Mouse (Mus musculus): ENCODE data around the gene Dusp19. TPM values are rescaled to one million over a fixed set of nuclear protein-coding genes. Genes with fewer than 3 reads are reported as not detected.

Gene Dusp19
- polyA plus RNA-seq, 1 experiment from 2014 or later: 15.6 TPM

DNA sequence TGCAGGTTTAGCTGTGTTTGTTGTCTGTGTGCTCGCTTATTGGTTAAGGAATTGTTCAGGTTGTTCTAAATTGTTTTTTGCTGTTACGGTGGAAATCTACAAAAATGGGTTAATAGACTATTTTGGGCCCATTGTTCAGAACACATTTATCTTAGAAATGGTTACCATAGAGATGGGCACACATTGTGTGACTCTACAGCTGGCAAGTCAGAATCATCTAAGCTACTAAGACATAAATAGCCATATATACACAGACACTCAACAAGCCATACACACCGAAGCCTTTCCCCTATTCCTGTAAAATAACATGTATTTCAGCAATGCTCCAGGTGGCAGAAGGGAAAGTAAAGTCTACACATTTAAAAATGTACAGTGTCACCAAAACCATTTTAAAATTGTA lies 17.0 kb upstream of the Dusp19 start:
- Histone ChIP-seq H3K9ac (replicated peaks) (no peak overlapping the region), H3K4me3 (replicated peaks) (no peak overlapping the region), H3K9me3 (no peaks in the 10 kb centered on the region), H3K27me3 (no peaks in the 10 kb centered on the region), H3K4me1 (replicated peaks) (no peaks in the 10 kb centered on the region), H3K36me3 (no peaks in the 10 kb centered on the region), H3K27ac (no peak overlapping the region), H3K4me2 (no peak overlapping the region)
- no peak for ATAC-seq (ENCODE audit: insufficient number of reproducible peaks, insufficient read depth, low FRiP score, low TSS enrichment, low read depth)
- 89% methylated on average over 3 of the region's 3 CpGs for WGBS

DNA sequence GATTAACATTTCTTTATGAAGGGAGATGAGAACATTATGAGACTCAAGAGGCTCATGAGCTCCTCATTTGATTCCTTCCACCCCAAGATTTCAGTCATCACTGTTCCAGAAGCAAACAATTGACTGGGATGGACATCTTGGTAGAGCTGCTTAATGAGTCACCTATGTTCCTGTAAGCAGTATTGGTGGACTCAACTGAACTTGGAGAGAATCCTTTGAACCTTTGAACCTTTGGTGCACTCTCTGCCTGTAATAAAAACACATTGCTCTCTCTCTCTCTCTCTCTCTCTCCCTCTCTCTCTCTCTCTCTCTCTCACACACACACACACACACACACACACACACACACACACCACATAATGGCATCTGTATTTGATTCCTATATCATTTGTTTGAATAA lies 16.2 kb upstream of the Dusp19 start:
- Histone ChIP-seq H3K36me3 (no peaks in the 10 kb centered on the region), H3K9me3 (no peaks in the 10 kb centered on the region), H3K4me1 (replicated peaks) (no peaks in the 10 kb centered on the region), H3K9ac (replicated peaks) (no peak overlapping the region), H3K27ac (no peak overlapping the region), H3K4me3 (replicated peaks) (no peak overlapping the region), H3K4me2 (no peak overlapping the region), H3K27me3 (no peaks in the 10 kb centered on the region)
- no peak for ATAC-seq (ENCODE audit: insufficient number of reproducible peaks, insufficient read depth, low FRiP score, low TSS enrichment, low read depth)

DNA sequence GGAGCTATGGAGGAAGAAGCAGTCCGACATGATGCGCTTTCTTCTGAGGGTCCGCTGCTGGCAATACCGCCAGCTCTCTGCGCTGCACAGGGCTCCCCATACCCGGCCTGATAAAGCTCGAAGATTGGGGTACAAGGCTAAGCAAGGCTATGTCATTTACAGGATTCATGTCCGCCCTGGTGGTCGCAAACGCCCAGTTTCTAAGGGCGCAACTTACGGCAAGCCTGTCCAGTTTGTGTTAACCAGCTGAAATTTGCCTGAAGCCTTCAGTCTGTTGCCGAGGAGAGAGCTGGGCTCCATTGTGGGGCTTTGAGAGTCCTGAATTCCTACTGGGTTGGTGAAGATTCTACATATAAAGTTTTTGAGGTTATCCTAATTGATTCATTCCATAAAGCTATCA lies 14.1 kb upstream of the Dusp19 start:
- no peak for ATAC-seq (ENCODE audit: insufficient number of reproducible peaks, insufficient read depth, low FRiP score, low TSS enrichment, low read depth)
- H3K4me1 ChIP-seq (replicated peaks): no peaks in the 10 kb centered on the region
- no peaks in the 10 kb centered on the region for H3K36me3 ChIP-seq
- H3K27ac ChIP-seq: no peak overlapping the region
- no peak overlapping the region for H3K4me2 ChIP-seq
- 94% methylated on average over 13 of the region's 13 CpGs for WGBS
- no peak overlapping the region for H3K9ac ChIP-seq (replicated peaks)
- H3K27me3 ChIP-seq: no peaks in the 10 kb centered on the region
- no peaks in the 10 kb centered on the region for H3K9me3 ChIP-seq
- no peak overlapping the region for H3K4me3 ChIP-seq (replicated peaks)

DNA sequence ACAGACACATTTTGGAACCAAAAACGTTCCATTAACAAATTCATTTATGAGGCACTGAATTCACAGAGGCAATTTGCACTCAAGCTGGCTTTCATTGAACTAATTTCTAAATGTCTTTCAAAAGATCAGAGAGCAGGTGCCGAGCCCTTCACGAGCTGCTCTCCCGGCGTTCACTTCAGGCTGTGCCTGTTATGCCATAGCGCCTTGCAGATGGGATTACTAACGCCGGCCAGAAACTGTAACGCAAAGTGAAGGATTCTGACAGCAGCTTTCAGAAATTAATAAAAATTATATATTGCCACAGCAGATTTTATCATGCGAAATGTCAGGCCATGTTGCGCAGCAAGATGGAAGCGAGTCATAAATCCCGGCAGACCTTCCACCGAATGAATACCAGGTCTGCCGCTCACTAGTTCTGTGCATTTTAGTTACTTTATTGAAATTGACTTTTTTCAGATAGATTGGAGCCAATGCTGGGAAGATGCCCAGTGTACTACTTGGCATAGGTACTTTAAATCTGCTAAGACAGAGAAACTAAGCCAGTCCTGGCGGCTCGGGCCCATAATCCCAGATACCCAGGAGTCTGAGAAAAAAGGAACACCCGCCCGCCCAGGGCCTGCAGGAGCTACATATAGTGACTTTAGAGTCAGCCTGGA lies 12.9 kb upstream of the Dusp19 start:
- Histone ChIP-seq H3K27ac (no peak overlapping the region), H3K4me3 (replicated peaks) (no peak overlapping the region), H3K4me1 (replicated peaks) (no peaks in the 10 kb centered on the region), H3K9me3 (no peaks in the 10 kb centered on the region), H3K36me3 (no peaks in the 10 kb centered on the region), H3K4me2 (no peak overlapping the region), H3K27me3 (no peaks in the 10 kb centered on the region), H3K9ac (replicated peaks) (no peak overlapping the region)
- no peak for ATAC-seq (ENCODE audit: insufficient number of reproducible peaks, insufficient read depth, low FRiP score, low TSS enrichment, low read depth)
- WGBS: 77% methylated on average over 19 of the region's 19 CpGs

DNA sequence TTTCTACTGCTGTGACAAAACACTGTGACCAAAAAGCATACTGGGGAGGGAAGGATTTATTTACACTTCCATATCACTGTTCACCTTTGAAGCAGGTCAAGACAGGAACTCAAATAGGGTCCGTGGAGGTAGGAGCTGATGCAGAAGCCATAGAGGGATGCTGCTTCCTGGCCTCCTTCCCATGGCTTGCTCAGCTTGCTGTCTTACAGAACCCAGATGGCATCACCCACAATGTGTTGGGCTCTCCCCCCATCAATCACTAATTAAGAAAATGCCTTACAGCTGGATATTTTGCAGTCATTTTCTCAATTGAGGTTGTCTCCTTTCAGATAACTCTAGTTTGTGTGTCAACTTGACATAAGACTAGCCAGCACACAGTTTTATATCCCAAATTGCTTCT lies 4.6 kb upstream of the Dusp19 start:
- Histone ChIP-seq H3K4me3 (replicated peaks) (no peak overlapping the region), H3K4me2 (no peak overlapping the region), H3K27me3 (no peaks in the 10 kb centered on the region), H3K4me1 (replicated peaks) (no peaks in the 10 kb centered on the region), H3K36me3 (no peaks in the 10 kb centered on the region), H3K9ac (replicated peaks) (no peak overlapping the region), H3K27ac (no peak overlapping the region), H3K9me3 (no peaks in the 10 kb centered on the region)
- ATAC-seq (ENCODE audit: insufficient number of reproducible peaks, insufficient read depth, low FRiP score, low TSS enrichment, low read depth): no peak
- 59% methylated on average over 1 of the region's 1 CpGs for WGBS

DNA sequence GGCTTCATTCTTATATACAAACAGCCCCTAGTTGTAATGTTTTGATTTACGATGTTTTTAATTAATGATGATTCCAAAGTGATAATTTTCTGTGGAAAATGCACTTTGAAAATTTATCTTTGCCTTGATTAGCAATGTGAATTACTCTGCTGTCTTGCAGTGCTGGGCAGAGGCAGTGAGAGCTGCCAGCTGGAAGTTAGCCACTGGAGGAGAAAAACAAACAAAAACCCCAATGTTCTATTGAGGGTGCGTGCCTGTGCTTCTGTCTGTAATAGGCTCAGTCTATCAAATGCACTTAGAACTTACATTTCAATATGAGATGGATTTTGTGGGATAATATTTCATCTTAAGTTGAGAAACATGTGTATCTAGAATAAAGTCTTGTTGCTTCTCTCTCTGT lies 4.0 kb upstream of the Dusp19 start:
- H3K27ac ChIP-seq: no peak overlapping the region
- H3K27me3 ChIP-seq: no peaks in the 10 kb centered on the region
- H3K9ac ChIP-seq (replicated peaks): no peak overlapping the region
- peaks cover under 1% of the 10 kb centered on the region; the same call in 1 of the 2 replicates for H3K4me1 ChIP-seq (replicated peaks)
- no peaks in the 10 kb centered on the region for H3K9me3 ChIP-seq
- 87% methylated on average over 2 of the region's 2 CpGs for WGBS
- H3K36me3 ChIP-seq: no peaks in the 10 kb centered on the region
- no peak overlapping the region for H3K4me2 ChIP-seq
- no peak for ATAC-seq (ENCODE audit: insufficient number of reproducible peaks, insufficient read depth, low FRiP score, low TSS enrichment, low read depth)
- H3K4me3 ChIP-seq (replicated peaks): no peak overlapping the region

DNA sequence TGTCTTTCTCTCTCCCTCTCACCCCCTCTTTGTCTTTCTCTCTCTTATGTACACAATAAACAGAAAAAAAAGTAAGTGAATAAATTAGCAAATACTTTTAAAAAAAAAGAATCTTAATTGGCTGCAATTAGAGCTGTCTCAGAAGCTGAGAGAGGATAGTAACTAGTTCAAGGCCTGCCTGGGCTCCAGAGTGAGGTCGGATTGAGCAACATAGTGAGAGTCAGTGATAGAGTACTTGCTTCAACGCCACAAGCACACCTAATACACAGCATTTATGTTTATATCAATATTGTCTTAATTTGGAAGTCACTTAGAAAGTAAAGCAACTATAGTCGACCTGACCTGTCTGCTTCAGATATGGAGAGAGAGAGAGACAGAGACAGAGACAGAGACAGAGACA lies 2.1 kb downstream of the Dusp19 start:
- WGBS: 86% methylated on average over 3 of the region's 3 CpGs
- Histone ChIP-seq H3K36me3 (peaks cover 6% of the 10 kb centered on the region), H3K9ac (replicated peaks) (no peak overlapping the region), H3K27me3 (no peaks in the 10 kb centered on the region), H3K27ac (no peak overlapping the region), H3K9me3 (no peaks in the 10 kb centered on the region), H3K4me3 (replicated peaks) (no peak overlapping the region), H3K4me1 (replicated peaks) (peaks cover 4% of the 10 kb centered on the region; the same call in 1 of the 2 replicates), H3K4me2 (no peak overlapping the region)
- no peak for ATAC-seq (ENCODE audit: insufficient number of reproducible peaks, insufficient read depth, low FRiP score, low TSS enrichment, low read depth)

DNA sequence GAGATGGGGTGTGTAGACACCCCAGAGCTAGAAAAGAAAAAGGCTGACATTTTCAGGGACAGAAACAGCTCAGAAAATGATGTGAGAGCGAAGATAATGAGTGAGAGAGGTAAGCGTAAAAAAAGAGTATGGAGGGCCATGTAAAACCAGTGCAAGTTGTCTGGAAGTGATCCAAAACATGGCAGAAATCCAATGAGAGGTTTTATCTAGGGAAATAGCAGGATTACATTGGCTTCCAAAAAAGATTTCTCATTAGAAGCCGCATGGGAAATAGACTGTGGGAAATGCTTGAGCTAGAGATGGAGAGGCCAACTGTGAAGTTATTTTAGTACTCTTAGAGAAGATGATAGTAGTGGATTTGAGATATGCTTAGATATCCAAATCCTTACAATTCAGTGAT lies 5.1 kb downstream of the Dusp19 start:
- ATAC-seq (ENCODE audit: insufficient number of reproducible peaks, insufficient read depth, low FRiP score, low TSS enrichment, low read depth): no peak
- Histone ChIP-seq H3K27ac (no peak overlapping the region), H3K4me2 (no peak overlapping the region), H3K9me3 (0 out of 2 replicates have a peak, but pooled peaks cover 3% of the 10 kb centered on the region), H3K9ac (replicated peaks) (no peak overlapping the region), H3K4me3 (replicated peaks) (no peak overlapping the region), H3K36me3 (peaks cover 28% of the 10 kb centered on the region), H3K4me1 (replicated peaks) (peaks cover 4% of the 10 kb centered on the region; the same call in 1 of the 2 replicates), H3K27me3 (no peaks in the 10 kb centered on the region)
- WGBS: 95% methylated on average over 3 of the region's 3 CpGs

DNA sequence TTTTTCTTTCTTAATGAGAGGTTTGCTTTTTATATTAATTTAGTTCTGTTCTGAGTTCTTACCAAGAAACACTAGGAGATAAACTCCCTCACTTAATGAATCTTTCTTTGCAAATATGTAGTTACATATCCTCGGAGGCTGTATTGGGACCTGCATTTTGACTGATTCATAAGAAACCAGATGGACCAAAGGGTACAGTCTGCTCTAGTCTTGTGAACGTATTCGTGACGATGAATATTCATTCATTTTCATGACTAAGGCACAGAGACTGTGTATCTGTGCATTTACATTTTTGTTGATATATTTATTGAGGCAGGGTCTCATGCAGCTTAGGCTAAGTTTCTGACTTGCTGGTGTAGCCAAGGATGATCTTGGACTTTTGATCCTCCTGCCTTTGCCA lies 7.7 kb downstream of the Dusp19 start:
- no peak for ATAC-seq (ENCODE audit: insufficient number of reproducible peaks, insufficient read depth, low FRiP score, low TSS enrichment, low read depth)

DNA sequence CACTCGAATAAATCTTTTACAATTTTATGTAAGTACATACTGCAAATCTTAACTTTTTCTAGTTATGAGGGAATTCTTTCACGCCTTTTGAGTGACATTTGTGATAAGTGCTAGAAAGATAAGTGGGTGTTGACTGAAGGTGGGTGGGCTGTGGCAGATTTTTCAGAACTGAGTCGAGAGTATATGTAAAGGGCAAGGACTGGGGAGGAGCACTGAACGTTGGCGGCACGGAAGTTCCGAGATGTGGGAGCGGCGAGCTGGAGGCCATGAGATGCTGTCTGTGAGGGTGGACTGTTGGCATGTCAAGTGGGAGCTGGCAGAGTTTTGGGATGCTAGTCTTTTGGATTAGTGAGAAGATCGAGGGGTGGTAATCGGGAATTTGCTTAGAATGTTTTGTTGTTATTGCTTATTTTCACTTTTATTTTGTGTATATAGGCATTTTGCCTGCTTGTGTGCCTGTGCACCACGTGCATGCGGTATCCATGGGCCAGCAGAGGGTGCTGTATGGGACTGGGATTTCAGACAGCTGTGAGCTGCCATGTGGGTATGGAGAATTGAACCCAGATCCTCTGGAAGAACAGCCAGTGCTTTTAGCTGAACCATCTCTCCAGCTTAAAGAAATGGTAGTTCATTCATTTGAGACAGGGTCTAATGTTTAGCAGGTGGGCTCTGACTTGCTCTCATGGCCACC lies 15.6 kb downstream of the Dusp19 start:
- no peaks in the 10 kb centered on the region for H3K4me1 ChIP-seq (replicated peaks)

More for the DNA sequence above, 7.7 kb downstream of the Dusp19 start:
- Histone ChIP-seq H3K9ac (replicated peaks) (no peak overlapping the region), H3K9me3 (0 out of 2 replicates have a peak, but pooled peaks cover 3% of the 10 kb centered on the region), H3K27ac (no peak overlapping the region), H3K4me2 (no peak overlapping the region), H3K4me1 (replicated peaks) (no peaks in the 10 kb centered on the region), H3K36me3 (peaks cover 30% of the 10 kb centered on the region), H3K27me3 (no peaks in the 10 kb centered on the region), H3K4me3 (replicated peaks) (no peak overlapping the region)
- 97% methylated on average over 4 of the region's 4 CpGs for WGBS

DNA sequence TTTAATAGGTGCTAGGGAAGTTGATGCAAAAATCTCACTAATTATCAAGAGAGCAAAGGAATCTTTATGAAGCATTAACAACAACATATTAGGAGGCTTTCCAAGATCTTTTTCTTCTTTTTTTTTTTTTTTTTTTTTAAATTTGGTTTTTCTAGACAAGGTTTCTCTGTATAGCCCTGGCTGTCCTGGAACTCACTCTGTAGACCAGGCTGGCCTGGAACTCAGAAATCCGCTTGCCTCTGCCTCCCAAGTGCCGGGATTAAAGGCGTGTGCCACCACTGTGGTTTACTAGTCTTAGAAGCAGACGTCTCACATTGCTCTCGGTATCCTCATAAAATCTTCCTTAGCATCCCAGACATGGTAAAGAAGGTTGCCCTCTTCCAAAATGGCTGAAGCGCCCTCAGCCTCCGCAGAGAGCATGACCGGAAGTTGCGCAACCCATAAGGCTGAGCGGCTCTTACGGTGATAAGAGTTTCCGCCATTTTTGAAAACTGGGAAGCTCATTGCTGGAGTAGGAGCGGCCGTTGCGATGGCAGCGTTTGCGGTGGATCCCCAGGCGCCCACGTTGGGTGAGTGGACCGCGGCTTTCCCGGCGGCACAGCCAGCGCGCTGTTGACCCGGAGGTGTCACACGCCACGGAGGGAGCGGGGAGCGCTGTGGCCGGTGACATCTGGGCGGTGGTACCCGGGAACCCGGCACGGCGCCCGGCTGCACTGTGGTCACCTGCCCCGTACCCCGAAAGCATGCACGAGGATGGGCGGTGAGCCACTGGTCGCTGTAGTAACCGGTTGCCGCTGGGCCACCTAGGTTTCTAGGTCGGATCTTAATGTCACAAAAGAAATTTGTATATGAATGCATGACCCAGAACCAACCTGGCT lies 21.8 kb downstream of the Dusp19 start:
- H3K4me3 ChIP-seq (replicated peaks): peak overlapping the region; percentile 84
- H3K27me3 ChIP-seq: no peaks in the 10 kb centered on the region
- peaks cover 9% of the 10 kb centered on the region for H3K4me1 ChIP-seq (replicated peaks)
- H3K4me2 ChIP-seq: peak overlapping the region; percentile 65
- H3K27ac ChIP-seq: peak overlapping the region; percentile 78
- WGBS: under 1% methylated on average over 45 of the region's 45 CpGs
- H3K9ac ChIP-seq (replicated peaks): peak overlapping the region; percentile 77
- no peaks in the 10 kb centered on the region for H3K9me3 ChIP-seq
- peak; percentile 96 for ATAC-seq (ENCODE audit: insufficient number of reproducible peaks, insufficient read depth, low FRiP score, low TSS enrichment, low read depth)
- H3K36me3 ChIP-seq: peaks cover 13% of the 10 kb centered on the region

More for the DNA sequence above, 15.6 kb downstream of the Dusp19 start:
- Histone ChIP-seq H3K4me3 (replicated peaks) (no peak overlapping the region), H3K36me3 (peaks cover 5% of the 10 kb centered on the region; the same call in 1 of the 2 replicates), H3K9me3 (no peaks in the 10 kb centered on the region), H3K9ac (replicated peaks) (no peak overlapping the region), H3K27ac (no peak overlapping the region), H3K27me3 (no peaks in the 10 kb centered on the region), H3K4me2 (no peak overlapping the region)
- ATAC-seq (ENCODE audit: insufficient number of reproducible peaks, insufficient read depth, low FRiP score, low TSS enrichment, low read depth): no peak
- WGBS: 91% methylated on average over 13 of the region's 13 CpGs
